Mouse (Mus musculus) heart, postnatal 0 days (tissue): ENCODE measurements around the gene Fgfr2.

Experiments
- CTCF ChIP-seq: IDR thresholded peaks from 2 replicates; pipeline ENCODE4 v1.5.1; 2016; ENCODE audit warnings: antibody characterized with exemption, control low read depth, low read depth
- EP300 ChIP-seq: IDR thresholded peaks from 2 replicates; pipeline ENCODE4 v1.6.1; 2016; ENCODE audit warnings: antibody characterized with exemption, low read depth

- no peak for TF ChIP-seq CTCF
- TF ChIP-seq EP300 = no peak
Measured at GRCm38 (mm10) chr7:132887019-132887804, 235.9 kb downstream of the Fgfr2 start.
